Mouse (Mus musculus): ENCODE measurements around the gene Sgce. TPM values are rescaled to one million over a fixed set of nuclear protein-coding genes. Genes with fewer than 3 reads are reported as not detected.
A peak's percentile ranks its signal among the peaks of the same experiment; 100 is the strongest.
"Not testable (repeated sequence)": the region's sequence is repeated elsewhere in the genome, so short reads cannot be mapped to it uniquely, and the experiment has no call there.

Sgce gene
- total RNA-seq, 2 experiments from 2014 or later = 9.3 to 10.9 TPM

GRCm38 (mm10) chr6:4664313-4664712, 82.7 kb downstream of the Sgce start:
- Histone ChIP-seq H3K27ac (no peak overlapping the region), H3K4me3 (no peak overlapping the region)
- no peak for DNase-seq
- intact Hi-C loops (cut with DNase I) = no loop called here
- TF ChIP-seq CTCF (IDR thresholded peaks at IDR 0.05) = no peak

DNA sequence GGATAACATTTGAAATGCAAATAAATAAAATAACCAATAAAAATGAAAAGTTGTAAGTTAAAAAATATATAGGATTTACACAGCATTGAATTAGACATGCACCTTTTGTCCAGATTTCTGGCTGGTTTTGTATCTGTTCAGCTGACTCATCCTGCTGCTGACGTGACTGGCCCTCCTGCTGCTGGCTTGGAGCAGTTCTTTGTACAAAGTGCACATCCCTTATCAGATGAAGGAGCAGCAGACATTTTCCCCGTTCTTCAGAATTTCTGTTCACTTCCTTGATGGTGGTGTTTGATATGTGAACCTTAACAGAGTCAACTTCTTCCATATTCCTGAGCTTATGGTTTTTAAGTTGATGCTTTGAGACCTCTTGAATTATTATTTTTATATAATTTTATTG, 83.5 kb downstream of the Sgce start:
- TF ChIP-seq CTCF (IDR thresholded peaks at IDR 0.05) = no peak
- no peak overlapping the region for H3K4me3 ChIP-seq
- intact Hi-C loops (cut with DNase I) = no loop called here
- H3K27ac ChIP-seq = no peak overlapping the region
- no peak for DNase-seq

DNA sequence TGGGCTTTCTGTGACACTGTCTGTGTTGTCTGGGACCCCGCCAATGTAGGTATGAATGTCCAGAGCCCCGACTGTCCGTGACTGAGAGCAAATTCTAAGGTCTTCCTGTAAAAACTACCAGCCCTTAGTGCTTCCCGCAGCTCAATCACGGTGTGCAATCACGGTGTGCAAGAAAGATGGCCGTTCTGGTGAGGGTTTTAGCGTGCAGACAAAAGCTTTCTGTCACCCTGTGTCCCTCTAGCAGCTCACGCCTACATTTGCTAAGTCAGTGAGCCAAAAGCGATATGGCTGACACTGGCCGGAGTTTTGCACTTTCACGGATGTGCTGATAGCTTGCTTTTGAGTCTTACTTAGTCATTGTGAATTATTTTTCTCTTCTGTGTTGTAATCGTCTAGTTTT, 88.1 kb downstream of the Sgce start:
- TF ChIP-seq CTCF (IDR thresholded peaks at IDR 0.05) = no peak
- Histone ChIP-seq H3K27ac (no peak overlapping the region), H3K4me3 (no peak overlapping the region)
- intact Hi-C loops (cut with DNase I) = no loop called here
- no peak for DNase-seq

DNA sequence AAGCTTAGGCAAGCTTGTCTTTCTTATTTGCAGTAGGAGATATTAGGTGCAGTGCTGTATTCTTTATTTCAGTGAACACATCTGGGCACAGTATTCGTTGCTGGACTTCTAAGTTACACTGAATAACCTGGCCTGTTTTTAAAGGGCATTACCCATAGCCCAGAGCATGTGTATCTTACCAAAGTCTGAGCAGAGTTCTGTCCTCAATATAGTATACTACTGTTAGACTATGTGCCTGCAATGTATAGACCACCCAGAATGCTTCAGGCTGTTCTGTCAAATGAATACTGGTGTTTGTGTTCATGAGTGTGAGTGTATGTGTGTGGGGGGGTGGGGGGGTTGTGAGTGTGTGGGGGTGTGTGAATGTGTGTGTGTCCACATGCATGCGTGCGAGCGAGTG, 91.1 kb downstream of the Sgce start:
- Histone ChIP-seq H3K4me3 (no peak overlapping the region), H3K27ac (no peak overlapping the region)
- no peak for DNase-seq
- TF ChIP-seq CTCF (IDR thresholded peaks at IDR 0.05) = no peak
- intact Hi-C loops (cut with DNase I) = no loop called here

DNA sequence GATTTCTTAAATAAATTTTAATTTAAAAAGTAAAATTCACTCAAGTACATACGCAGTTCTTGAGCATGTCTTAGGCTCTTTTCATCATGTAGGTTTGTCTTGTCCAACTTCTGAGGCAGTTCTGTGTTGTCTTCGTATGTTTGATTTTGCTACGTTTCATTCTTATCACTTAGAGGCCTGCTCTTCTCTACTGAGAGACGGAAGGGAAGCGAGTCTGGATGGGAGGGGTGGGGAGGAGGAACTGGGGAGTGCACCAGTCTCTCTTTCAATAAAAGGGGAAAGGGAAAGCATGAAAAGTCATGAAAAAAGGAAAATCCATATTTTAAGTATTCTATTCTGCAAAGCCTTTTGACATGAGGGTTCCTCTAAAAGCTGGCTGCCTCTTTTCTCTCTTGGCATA, 91.5 kb downstream of the Sgce start:
- DNase-seq = no peak
- no peak overlapping the region for H3K27ac ChIP-seq
- intact Hi-C loops (cut with DNase I) = no loop called here
- TF ChIP-seq CTCF (IDR thresholded peaks at IDR 0.05) = no peak
- no peak overlapping the region for H3K4me3 ChIP-seq

DNA sequence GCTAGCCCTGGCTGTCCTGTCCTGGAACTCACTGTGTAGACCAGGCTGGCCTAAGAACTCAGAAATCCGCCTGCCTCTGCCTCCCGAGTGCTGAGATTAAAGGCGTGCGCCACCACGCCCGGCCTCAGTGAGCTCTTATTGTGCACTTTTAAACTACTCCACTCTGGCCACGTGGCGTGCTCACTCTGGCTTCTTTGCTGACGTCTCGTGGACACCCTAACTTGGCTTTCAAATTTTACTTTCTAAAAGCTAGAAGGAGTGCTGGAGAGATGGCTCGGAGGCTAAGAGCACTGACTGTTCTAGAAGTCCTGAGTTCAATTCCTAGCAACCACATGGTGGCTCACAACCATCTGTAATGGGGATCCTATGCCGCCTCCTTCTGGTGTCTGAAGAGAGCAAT, 93.3 kb downstream of the Sgce start:
- DNase-seq; H3K4me3 ChIP-seq; H3K27ac ChIP-seq; intact Hi-C loops (cut with DNase I): not testable (repeated sequence)

- no peak overlapping the region for H3K4me3 ChIP-seq
- peak; percentile 49 for TF ChIP-seq CTCF (IDR thresholded peaks at IDR 0.05)
- intact Hi-C loops (cut with DNase I) = no loop called here
- no peak for DNase-seq
- H3K27ac ChIP-seq = no peak overlapping the region
These were observed 94.3 kb downstream of the Sgce start for GRCm38 (mm10) chr6:4652596-4653134.

GRCm38 (mm10) chr6:4647351-4647750, 99.7 kb downstream of the Sgce start:
- no peak for DNase-seq
- Histone ChIP-seq H3K4me3 (no peak overlapping the region), H3K27ac (no peak overlapping the region)
- TF ChIP-seq CTCF (IDR thresholded peaks at IDR 0.05) = no peak
- intact Hi-C loops (cut with DNase I) = no loop called here

DNA sequence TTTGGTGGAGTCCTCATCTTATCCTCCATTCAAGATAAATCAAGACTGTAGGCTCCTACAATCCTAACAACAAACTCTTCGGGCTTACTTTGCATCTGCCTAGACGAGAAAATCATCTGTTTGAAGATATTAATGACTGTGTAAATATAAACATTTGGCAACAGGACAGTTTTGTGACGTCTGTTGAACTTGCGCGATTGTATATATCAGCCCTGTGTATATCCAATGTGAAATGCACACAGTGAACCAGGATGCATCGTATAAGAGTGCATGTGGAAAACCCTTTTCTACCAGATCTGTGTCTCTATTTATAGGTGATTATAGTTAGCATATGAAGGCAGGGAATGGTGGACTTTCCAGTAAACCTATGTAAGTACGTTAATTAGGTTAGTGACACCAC, 104.9 kb downstream of the Sgce start:
- H3K27ac ChIP-seq = no peak overlapping the region
- H3K4me3 ChIP-seq = no peak overlapping the region
- intact Hi-C loops (cut with DNase I) = no loop called here
- DNase-seq = no peak
- TF ChIP-seq CTCF (IDR thresholded peaks at IDR 0.05) = no peak

DNA sequence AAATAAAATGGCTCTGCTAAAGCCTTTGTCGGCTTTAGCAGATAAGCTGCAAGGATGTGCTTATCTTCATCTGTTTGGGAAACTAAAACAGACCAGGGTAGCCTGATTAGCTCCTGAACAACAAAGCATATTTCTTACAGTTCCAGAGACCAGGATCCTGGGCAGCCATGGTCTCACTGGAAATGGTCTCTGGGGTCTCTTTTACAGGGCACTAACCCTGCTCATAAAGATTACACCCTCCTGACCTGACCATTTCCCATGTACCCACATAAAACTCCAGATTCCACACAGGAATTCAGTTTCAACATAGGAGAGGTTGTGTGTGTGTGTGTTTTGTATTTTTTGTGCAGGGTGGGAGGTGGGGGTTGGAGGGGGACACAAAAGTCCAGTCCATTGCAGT, 112.2 kb downstream of the Sgce start:
- Histone ChIP-seq H3K4me3 (no peak overlapping the region), H3K27ac (no peak overlapping the region)
- TF ChIP-seq CTCF (IDR thresholded peaks at IDR 0.05) = no peak
- intact Hi-C loops (cut with DNase I) = no loop called here
- no peak for DNase-seq

- DNase-seq = no peak
- no peak overlapping the region for H3K4me3 ChIP-seq
- intact Hi-C loops (cut with DNase I) = no loop called here
- no peak overlapping the region for H3K27ac ChIP-seq
- TF ChIP-seq CTCF (IDR thresholded peaks at IDR 0.05) = no peak
These were observed 113.8 kb downstream of the Sgce start for GRCm38 (mm10) chr6:4633189-4633588.

GRCm38 (mm10) chr6:4631464-4631863, 115.5 kb downstream of the Sgce start:
- H3K4me3 ChIP-seq = no peak overlapping the region
- DNase-seq = no peak
- TF ChIP-seq CTCF (IDR thresholded peaks at IDR 0.05) = no peak
- intact Hi-C loops (cut with DNase I) = no loop called here
- no peak overlapping the region for H3K27ac ChIP-seq

Other genes with a start within 250 kb of the Sgce start
- gene Col1a2, start 242.4 kb downstream of the Sgce start, total RNA-seq (2021) = 100 to 1,000 TPM; 127 to 394 TPM
- 10 to 100 TPM; 18.6 to 20.4 TPM for gene Casd1, start 146.4 kb downstream of the Sgce start, total RNA-seq (2021)
- gene Peg10, start 99 bp upstream of the Sgce start, total RNA-seq (2021) = 1 to 10 TPM; 1.1 to 1.5 TPM
- 1 to 10 TPM; 1.8 to 2.0 TPM for gene Ppp1r9a, start 155.7 kb upstream of the Sgce start, total RNA-seq (2021)